Comparison of ENCODE assay signal across 12 mouse cellular contexts in the genomic region with DNA sequence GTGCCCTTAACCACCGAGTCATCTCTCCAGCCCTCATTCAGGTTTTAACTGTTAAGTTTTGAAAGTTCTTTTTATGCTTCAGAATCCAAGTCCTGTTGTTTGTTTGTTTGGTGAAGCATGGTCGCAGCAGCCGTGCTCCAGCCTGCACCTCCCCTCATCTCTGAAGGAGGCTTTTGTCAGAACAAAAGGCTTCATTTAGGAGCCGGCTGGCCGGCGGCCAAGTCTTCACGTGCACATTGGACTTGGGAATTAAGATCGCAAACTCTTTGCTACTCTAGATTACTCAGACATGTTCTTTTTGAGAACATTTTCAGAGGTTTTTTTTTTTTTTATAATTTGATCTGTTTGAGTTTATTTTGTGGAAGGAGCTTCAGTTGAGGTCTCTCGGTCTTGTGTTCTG. TPM values are rescaled to one million over a fixed set of nuclear protein-coding genes. Genes with fewer than 3 reads are reported as not detected.
DNase-seq lines count a peak whose midpoint lies in the region; ATAC-seq and TF ChIP-seq lines count a peak whose summit lies in the region.
"Had no signal": no experiment of that assay in that cellular context is flagged by ENCODE, and none has a peak within 500 bp of the region (broad histone marks: within the 10 kb centered on the region; RNA-seq: fewer than 3 reads in every experiment).

No protein-coding gene starts in this region.

- 0 out of 2 replicates have a peak, but pooled peaks cover 4% of the 10 kb centered on the region for H3K27me3 ChIP-seq in hindbrain, embryonic 13.5 days
- no peaks in the 10 kb centered on the region for H3K27me3 ChIP-seq in hindbrain, embryonic 16.5 days (replicated peaks; ENCODE audit: control insufficient read depth, insufficient read depth, low read length)
- no peaks in the 10 kb centered on the region for H3K27me3 ChIP-seq in kidney, adult 2 months (replicated peaks; ENCODE audit: control insufficient read depth, insufficient read depth, low read length)
- H3K27me3 ChIP-seq in cerebellum, adult 2 months (ENCODE audit: control insufficient read depth, insufficient read depth, low read length): no peaks in the 10 kb centered on the region
- H3K27me3 ChIP-seq: embryonic facial prominence, embryonic 15.5 days; liver, embryonic 15.5 days; neural tube, embryonic 13.5 days had no signal

- H3K4me2 ChIP-seq in hindbrain, embryonic 13.5 days: no peak overlapping the region
- no peak overlapping the region for H3K4me2 ChIP-seq in hindbrain, embryonic 16.5 days (ENCODE audit: low read length)
- H3K4me2 ChIP-seq: embryonic facial prominence, embryonic 15.5 days; liver, embryonic 15.5 days; neural tube, embryonic 13.5 days had no signal

- H3K4me3 ChIP-seq in hindbrain, embryonic 13.5 days: no peak overlapping the region
- H3K4me3 ChIP-seq in hindbrain, embryonic 16.5 days (ENCODE audit: low read length): no peak overlapping the region
- H3K4me3 ChIP-seq in kidney, adult 2 months (ENCODE audit: insufficient read depth, low read depth, low read length): no peak overlapping the region
- no peak overlapping the region for H3K4me3 ChIP-seq in cerebellum, adult 2 months (replicated peaks; ENCODE audit: insufficient read depth, low read depth, low read length)
- H3K4me3 ChIP-seq: embryonic facial prominence, embryonic 15.5 days; heart, adult 2 months; liver, embryonic 15.5 days; neural tube, embryonic 13.5 days had no signal

- TF ChIP-seq POLR2A in kidney, adult 2 months (IDR thresholded peaks at IDR 0.05; ENCODE audit: low read depth, low read length): no peak
- no peak for TF ChIP-seq POLR2A in cerebellum, adult 2 months (IDR thresholded peaks at IDR 0.05; ENCODE audit: borderline replicate concordance, insufficient read depth, low read length)

- DNase-seq in right cerebral cortex, postnatal 14 days: peak; percentile 21
- DNase-seq in right cerebral cortex, postnatal 25 days: no peak
- peak; percentile 66 for DNase-seq in kidney, adult 2 months
- DNase-seq in layer of hippocampus, adult 9-10 months (ENCODE audit: low spot score): no peak
- DNase-seq in cerebellum, adult 2 months: no peak
- DNase-seq: cerebellum, adult 11 months; heart, adult 2 months had no signal

- WGBS in hindbrain, embryonic 13.5 days: 41% methylated on average over 9 of the region's 9 CpGs
- WGBS in hindbrain, embryonic 16.5 days: 39% methylated on average over 9 of the region's 9 CpGs
- 34% methylated on average over 9 of the region's 9 CpGs for WGBS in kidney, adult 2 months
- WGBS in cerebellum, adult 2 months: 25% methylated on average over 9 of the region's 9 CpGs

- no peak for ATAC-seq in hindbrain, embryonic 13.5 days (ENCODE audit: low FRiP score)
- ATAC-seq in hindbrain, embryonic 16.5 days: no peak

- H3K9me3 ChIP-seq in hindbrain, embryonic 13.5 days: no peaks in the 10 kb centered on the region
- H3K9me3 ChIP-seq in hindbrain, embryonic 16.5 days (ENCODE audit: control insufficient read depth, low read length): no peaks in the 10 kb centered on the region
- H3K9me3 ChIP-seq: embryonic facial prominence, embryonic 15.5 days; liver, embryonic 15.5 days; neural tube, embryonic 13.5 days had no signal

- peak overlapping the region; percentile 48; the same call in 1 of the 2 replicates for H3K27ac ChIP-seq in hindbrain, embryonic 13.5 days
- no peak overlapping the region for H3K27ac ChIP-seq in hindbrain, embryonic 16.5 days (ENCODE audit: low read depth, low read length)
- H3K27ac ChIP-seq in kidney, adult 2 months (ENCODE audit: insufficient read depth, low read depth, low read length): no peak overlapping the region
- H3K27ac ChIP-seq in cerebellum, adult 2 months (ENCODE audit: insufficient read depth, low read length): no peak overlapping the region
- H3K27ac ChIP-seq: embryonic facial prominence, embryonic 15.5 days; heart, adult 2 months; liver, embryonic 15.5 days; neural tube, embryonic 13.5 days had no signal

- TF ChIP-seq CTCF in kidney, adult 2 months (conservative IDR thresholded peaks at IDR 0.05; ENCODE audit: insufficient read depth, insufficient read length, low read depth, low read length): no peak
- no peak for TF ChIP-seq CTCF in cerebellum, adult 2 months (IDR thresholded peaks at IDR 0.05; ENCODE audit: borderline replicate concordance, insufficient read depth, low read depth, low read length)

- no peaks in the 10 kb centered on the region for H3K36me3 ChIP-seq in hindbrain, embryonic 13.5 days
- no peaks in the 10 kb centered on the region for H3K36me3 ChIP-seq in hindbrain, embryonic 16.5 days (ENCODE audit: control insufficient read depth, insufficient read depth, low read length)
- H3K36me3 ChIP-seq in kidney, adult 2 months (ENCODE audit: control insufficient read depth, insufficient read depth, low read length): no peaks in the 10 kb centered on the region
- H3K36me3 ChIP-seq: embryonic facial prominence, embryonic 15.5 days; liver, embryonic 15.5 days; neural tube, embryonic 13.5 days had no signal

- peaks cover 28% of the 10 kb centered on the region for H3K4me1 ChIP-seq in hindbrain, embryonic 13.5 days (replicated peaks)
- H3K4me1 ChIP-seq in hindbrain, embryonic 16.5 days (ENCODE audit: control insufficient read depth, insufficient read depth, low read depth, low read length): no peaks in the 10 kb centered on the region
- no peaks in the 10 kb centered on the region for H3K4me1 ChIP-seq in kidney, adult 2 months (ENCODE audit: control insufficient read depth, insufficient read depth, low read length)
- H3K4me1 ChIP-seq in cerebellum, adult 2 months (ENCODE audit: control insufficient read depth, insufficient read depth, low read length): no peaks in the 10 kb centered on the region; the same call in 1 of the 2 replicates
- H3K4me1 ChIP-seq: liver, embryonic 15.5 days had no signal

- no peak overlapping the region for H3K9ac ChIP-seq in hindbrain, embryonic 13.5 days
- no peak overlapping the region for H3K9ac ChIP-seq in hindbrain, embryonic 16.5 days (ENCODE audit: low read depth, low read length)
- H3K9ac ChIP-seq: embryonic facial prominence, embryonic 15.5 days; liver, embryonic 15.5 days; neural tube, embryonic 13.5 days had no signal

RNA-seq across cellular contexts. Expression of a gene that starts 9.3 kb away (rescaled TPM):
- 0.77 and 0.96 TPM in 2 replicates for polyA plus RNA-seq in hindbrain, embryonic 13.5 days (2015; fragmentation: Nextera tagmentation; extraction: Ambion mirVana)
- 1.3 and 1.4 TPM in 2 replicates for polyA plus RNA-seq in hindbrain, embryonic 16.5 days (2015; fragmentation: Nextera tagmentation; extraction: Ambion mirVana)
- 0.02 and 0.03 TPM in 2 replicates for polyA plus RNA-seq in kidney, adult 2 months (2012; rRNA removed)
- 0.13 and 0.20 TPM in 2 replicates for polyA plus RNA-seq in cerebellum, adult 2 months (2012; rRNA removed)

RNA-seq across cellular contexts. Expression of a gene that starts 13.3 kb away (rescaled TPM):
- polyA plus RNA-seq in hindbrain, embryonic 13.5 days (2015; fragmentation: Nextera tagmentation; extraction: Ambion mirVana): 28.1 and 31.5 TPM in 2 replicates
- polyA plus RNA-seq in hindbrain, embryonic 16.5 days (2015; fragmentation: Nextera tagmentation; extraction: Ambion mirVana): 19.1 and 20.2 TPM in 2 replicates
- 3.9 and 4.7 TPM in 2 replicates for polyA plus RNA-seq in kidney, adult 2 months (2012; rRNA removed)
- polyA plus RNA-seq in cerebellum, adult 2 months (2012; rRNA removed): 24.3 and 24.4 TPM in 2 replicates

RNA-seq across cellular contexts. Expression of a gene that starts 38.7 kb away (rescaled TPM):
- 0.40 and 0.61 TPM in 2 replicates for polyA plus RNA-seq in hindbrain, embryonic 13.5 days (2015; fragmentation: Nextera tagmentation; extraction: Ambion mirVana)
- polyA plus RNA-seq in hindbrain, embryonic 16.5 days (2015; fragmentation: Nextera tagmentation; extraction: Ambion mirVana): 0.66 and 0.75 TPM in 2 replicates
- 11.2 and 16.1 TPM in 2 replicates for polyA plus RNA-seq in kidney, adult 2 months (2012; rRNA removed)
- 0.05 TPM in 1 of 2 replicates, not detected in the other for polyA plus RNA-seq in cerebellum, adult 2 months (2012; rRNA removed)
- polyA plus RNA-seq: heart, adult 2 months; liver, embryonic 15.5 days had no signal

Comparison
In these comparisons a context has a peak if more than half of its experiments do, and no peak if none do; other contexts are left out.
1. DNase-seq: peak in right cerebral cortex, postnatal 14 days (single experiment) and kidney, adult 2 months (single experiment); none in right cerebral cortex, postnatal 25 days (single experiment), layer of hippocampus, adult 9-10 months (single experiment) and cerebellum, adult 2 months (0 of 2).